In genomic region chr2:90667388-90668265, GRCm38 (mm10) we compare ENCODE assay signal across 7 mouse cellular contexts. TPM values are rescaled to one million over a fixed set of nuclear protein-coding genes. Genes with fewer than 3 reads are reported as not detected.
DNase-seq lines count a peak whose midpoint lies in the region; ATAC-seq and TF ChIP-seq lines count a peak whose summit lies in the region.

No protein-coding gene starts in this region.

- H3K27ac ChIP-seq in forebrain, embryonic 16.5 days (ENCODE audit: low read length) = no peak overlapping the region
- no peak overlapping the region for H3K27ac ChIP-seq in kidney, embryonic 15.5 days

- no peaks in the 10 kb centered on the region for H3K9me3 ChIP-seq in forebrain, embryonic 16.5 days (ENCODE audit: control insufficient read depth, low read length)
- 0 out of 2 replicates have a peak, but pooled peaks cover 4% of the 10 kb centered on the region for H3K9me3 ChIP-seq in kidney, embryonic 15.5 days (replicated peaks)

- in situ Hi-C loops in Patski (cut with MboI; ENCODE audit: low pct_unique_long_range_greater_than_20kb) = no loop called here

- H3K36me3 ChIP-seq in forebrain, embryonic 16.5 days (ENCODE audit: control insufficient read depth, insufficient read depth) = no peaks in the 10 kb centered on the region
- H3K36me3 ChIP-seq in kidney, embryonic 15.5 days = no peaks in the 10 kb centered on the region

- POLR2A ChIA-PET in Patski (lab: Charles Lee) = no interaction called here

- peak; percentile 92 for ATAC-seq in CD4-positive, CD25-positive, alpha-beta regulatory T cell, adult 4 months
- peak; percentile 39 for ATAC-seq in Patski
- ATAC-seq in forebrain, embryonic 16.5 days = peak; percentile 55
- ATAC-seq in kidney, embryonic 15.5 days (replicated peaks; ENCODE audit: low FRiP score) = peak; percentile 73; the same call in 1 of the 2 replicates

- H3K27me3 ChIP-seq in Patski = no peaks in the 10 kb centered on the region
- H3K27me3 ChIP-seq in forebrain, embryonic 16.5 days (replicated peaks; ENCODE audit: control insufficient read depth, insufficient read depth, low read length) = no peaks in the 10 kb centered on the region
- no peaks in the 10 kb centered on the region for H3K27me3 ChIP-seq in kidney, embryonic 15.5 days

- CTCF ChIA-PET in Patski (lab: Charles Lee) = interaction anchor here (0.9 to 1.8 kb wide), 5 partner anchors 10 to 162 kb away, joined by 3 to 6 read pairs (median 4); no protein-coding TSS in a partner anchor

- no peak overlapping the region for H3K9ac ChIP-seq in forebrain, embryonic 16.5 days (replicated peaks; ENCODE audit: low read depth, low read length)
- no peak overlapping the region for H3K9ac ChIP-seq in kidney, embryonic 15.5 days

- no peak overlapping the region for H3K4me3 ChIP-seq in forebrain, embryonic 16.5 days (replicated peaks; ENCODE audit: low read length)
- H3K4me3 ChIP-seq in kidney, embryonic 15.5 days (replicated peaks) = no peak overlapping the region

- 25% methylated on average over 21 of the region's 21 CpGs for WGBS in forebrain, embryonic 16.5 days
- WGBS in kidney, embryonic 15.5 days = 25% methylated on average over 21 of the region's 21 CpGs

- peaks cover 6% of the 10 kb centered on the region for H3K4me1 ChIP-seq in forebrain, embryonic 16.5 days (replicated peaks; ENCODE audit: control insufficient read depth, insufficient read depth, low read length)
- H3K4me1 ChIP-seq in kidney, embryonic 15.5 days = peaks cover 13% of the 10 kb centered on the region

- TF ChIP-seq CTCF in Patski (IDR thresholded peaks at IDR 0.05) = no peak

- DNase-seq in Patski (ENCODE audit: low read depth, low spot score) = no peak
- DNase-seq in mesoderm, embryonic 11.5 days (ENCODE audit: low read depth, low spot score) = peak; percentile 34
- DNase-seq in thymus, postnatal 14 days = peak; percentile 46
- no peak for DNase-seq in cerebellum, postnatal 25 days

- peak overlapping the region; percentile 31 for H3K4me2 ChIP-seq in forebrain, embryonic 16.5 days (ENCODE audit: low read length)
- H3K4me2 ChIP-seq in kidney, embryonic 15.5 days = peak overlapping the region; percentile 43

RNA-seq across cellular contexts. Expression of gene Nup160, which starts 9.4 kb away (rescaled TPM):
- polyA plus RNA-seq in CD4-positive, CD25-positive, alpha-beta regulatory T cell, adult 4 months (2017; shearing (Covaris generic)) = 10 to 100 TPM; 22.5 to 34.3 TPM
- 32.2 TPM for polyA plus RNA-seq in Patski (2021)
- 30.7 and 31.2 TPM in 2 replicates for polyA plus RNA-seq in forebrain, embryonic 16.5 days (2015; fragmentation: Nextera tagmentation; extraction: Ambion mirVana)
- 49.3 and 55.1 TPM in 2 replicates for polyA plus RNA-seq in kidney, embryonic 15.5 days (2015; fragmentation: Nextera tagmentation; extraction: Ambion mirVana)

Comparison
In these comparisons a context has a peak if more than half of its experiments do, and no peak if none do; other contexts are left out.
1. ATAC-seq: peak in every context shown above with its lines; median percentile 92 in CD4-positive, CD25-positive, alpha-beta regulatory T cell, adult 4 months; 73 in kidney, embryonic 15.5 days; 55 in forebrain, embryonic 16.5 days; 39 in Patski.
2. DNase-seq: peak in mesoderm, embryonic 11.5 days (single experiment) and thymus, postnatal 14 days (single experiment); none in Patski (single experiment) and cerebellum, postnatal 25 days (0 of 2).